Mouse (Mus musculus) T-helper 17 cell (primary cell): ENCODE measurements around the gene BC049352.

Source experiments
- in situ Hi-C, 2 experiments: fragments of 300-600 bp; cut with MboI, MseI; formaldehyde crosslinking; loops; 1 replicate in 1 of 2; 2 replicates in 1 of 2; pipeline ENCODE4 v1.15.1; 2025; ENCODE audit warnings: high pct_unique_total_duplicates in 2 of 2

The BC049352 gene

DNA sequence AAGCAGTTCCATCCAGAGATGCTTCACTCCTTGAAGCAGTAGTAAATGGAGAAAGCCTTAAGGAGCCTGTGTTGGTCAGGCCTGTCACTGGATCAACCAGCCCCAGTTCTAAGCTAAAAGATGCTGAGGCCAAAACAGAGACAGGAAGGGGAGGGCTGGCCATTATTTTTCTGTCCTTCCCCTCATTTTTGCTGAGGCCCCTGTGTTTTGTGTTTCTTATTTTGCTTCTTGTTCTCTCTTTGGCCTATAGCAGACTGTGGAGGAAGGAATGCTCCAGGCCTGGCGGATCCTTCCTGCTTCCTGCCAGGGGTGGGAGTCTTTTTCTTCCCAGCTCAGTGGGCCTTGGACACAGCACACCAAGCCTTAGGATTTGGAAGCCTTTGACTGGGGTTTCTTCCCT, 63.6 kb downstream of the BC049352 start:
- in situ Hi-C loops = no loop called here

GRCm38 (mm10) chr9:45246060-45246459, 64.3 kb downstream of the BC049352 start:
- in situ Hi-C loops = no loop called here

DNA sequence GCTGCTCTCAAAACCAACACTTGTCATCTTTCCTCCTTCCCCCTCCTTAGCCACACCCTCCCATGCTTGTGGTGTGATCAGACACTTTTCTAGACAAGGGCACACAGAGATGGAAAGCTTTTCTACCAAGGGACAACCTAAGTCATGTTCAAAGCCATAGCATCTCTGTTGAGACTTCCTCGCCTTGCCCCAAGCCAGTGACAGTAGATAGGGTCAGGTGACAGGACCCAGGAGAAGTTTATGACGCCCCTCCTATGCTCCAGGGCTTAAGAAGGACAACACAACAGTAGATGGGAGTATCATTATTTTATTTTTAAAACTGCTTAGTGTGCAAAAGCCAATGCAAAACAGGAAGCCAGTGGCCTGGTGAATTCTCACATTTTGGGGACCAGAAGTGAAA, 65.7 kb downstream of the BC049352 start:
- in situ Hi-C loops = no loop called here

GRCm38 (mm10) chr9:45250306-45250705, 68.5 kb downstream of the BC049352 start:
- in situ Hi-C loops = no loop called here

- in situ Hi-C loops = no loop called here
Observed at GRCm38 (mm10) chr9:45251281-45251680, 69.5 kb downstream of the BC049352 start.

DNA sequence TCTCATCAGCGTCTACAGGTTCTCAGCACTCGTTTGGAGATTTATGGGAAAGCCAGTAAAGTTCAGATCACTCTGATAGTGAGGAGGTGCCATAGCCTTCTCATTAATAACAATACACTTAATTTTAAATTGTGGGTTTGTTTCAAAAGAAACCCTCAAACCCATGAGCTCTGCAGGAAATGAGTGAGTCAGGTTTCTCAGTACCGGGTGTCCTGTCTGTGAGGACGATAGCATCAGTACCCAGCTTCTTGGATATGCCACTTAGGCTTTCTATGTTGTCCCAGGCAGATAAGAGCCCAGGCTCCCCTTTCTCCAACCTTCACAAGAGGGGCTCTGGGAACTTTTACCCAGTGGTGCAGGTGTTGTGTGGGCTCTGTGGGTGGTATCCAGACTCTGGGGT, 70.2 kb downstream of the BC049352 start:
- in situ Hi-C loops = no loop called here

- in situ Hi-C loops = no loop called here
Observed at GRCm38 (mm10) chr9:45252395-45252794, 70.6 kb downstream of the BC049352 start.

GRCm38 (mm10) chr9:45254021-45254420, 72.2 kb downstream of the BC049352 start:
- in situ Hi-C loops = no loop called here

- in situ Hi-C loops = no loop called here
Observed at GRCm38 (mm10) chr9:45254605-45255004, 72.8 kb downstream of the BC049352 start.

- in situ Hi-C loops = no loop called here
Observed at GRCm38 (mm10) chr9:45255431-45255830, 73.6 kb downstream of the BC049352 start.

GRCm38 (mm10) chr9:45255967-45256366, 74.2 kb downstream of the BC049352 start:
- in situ Hi-C loops = no loop called here

DNA sequence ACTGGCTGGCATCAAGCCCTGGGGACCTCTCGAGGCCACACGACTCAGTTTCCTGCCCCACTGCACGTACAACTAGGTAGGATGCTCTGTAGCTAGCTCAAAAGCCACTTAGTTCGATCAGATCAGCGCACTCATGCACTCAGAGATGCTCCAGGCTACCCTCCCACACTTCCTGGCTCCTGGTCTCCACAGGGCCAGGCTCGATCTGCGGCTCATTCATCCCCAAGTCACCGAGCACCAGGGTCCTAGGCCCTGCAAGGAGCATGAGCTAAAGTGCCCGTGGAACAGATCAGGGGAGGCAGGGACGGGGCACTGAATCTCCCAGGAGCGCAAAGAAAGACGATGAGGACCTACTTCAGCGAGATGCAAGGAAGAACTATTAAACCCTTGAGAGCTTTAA, 77.3 kb downstream of the BC049352 start:
- in situ Hi-C loops = no loop called here

DNA sequence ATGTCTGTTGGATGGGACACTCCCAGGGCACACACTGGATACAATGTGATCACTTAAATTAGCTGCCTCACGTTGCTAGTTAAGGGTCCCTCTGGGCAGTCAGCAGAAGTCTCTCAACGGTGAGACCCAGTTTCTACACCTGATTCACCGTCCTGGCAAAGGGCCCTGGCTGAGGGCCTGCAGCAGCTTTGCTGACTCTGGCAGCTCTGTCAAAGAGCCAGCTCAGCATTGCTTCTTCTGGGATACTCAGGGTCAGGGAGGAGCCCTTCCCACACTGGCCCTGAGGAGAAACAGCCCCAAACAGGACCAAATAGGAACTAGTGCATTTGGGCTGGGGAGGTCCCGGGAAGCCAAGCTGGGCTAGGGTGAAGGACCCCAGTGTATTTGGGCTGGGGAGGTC, 79.7 kb downstream of the BC049352 start:
- in situ Hi-C loops = no loop called here

GRCm38 (mm10) chr9:45261872-45262271, 80.1 kb downstream of the BC049352 start:
- in situ Hi-C loops = no loop called here

GRCm38 (mm10) chr9:45267099-45267498, 85.3 kb downstream of the BC049352 start:
- in situ Hi-C loops = no loop called here

GRCm38 (mm10) chr9:45268079-45268478, 86.3 kb downstream of the BC049352 start:
- in situ Hi-C loops = no loop called here

DNA sequence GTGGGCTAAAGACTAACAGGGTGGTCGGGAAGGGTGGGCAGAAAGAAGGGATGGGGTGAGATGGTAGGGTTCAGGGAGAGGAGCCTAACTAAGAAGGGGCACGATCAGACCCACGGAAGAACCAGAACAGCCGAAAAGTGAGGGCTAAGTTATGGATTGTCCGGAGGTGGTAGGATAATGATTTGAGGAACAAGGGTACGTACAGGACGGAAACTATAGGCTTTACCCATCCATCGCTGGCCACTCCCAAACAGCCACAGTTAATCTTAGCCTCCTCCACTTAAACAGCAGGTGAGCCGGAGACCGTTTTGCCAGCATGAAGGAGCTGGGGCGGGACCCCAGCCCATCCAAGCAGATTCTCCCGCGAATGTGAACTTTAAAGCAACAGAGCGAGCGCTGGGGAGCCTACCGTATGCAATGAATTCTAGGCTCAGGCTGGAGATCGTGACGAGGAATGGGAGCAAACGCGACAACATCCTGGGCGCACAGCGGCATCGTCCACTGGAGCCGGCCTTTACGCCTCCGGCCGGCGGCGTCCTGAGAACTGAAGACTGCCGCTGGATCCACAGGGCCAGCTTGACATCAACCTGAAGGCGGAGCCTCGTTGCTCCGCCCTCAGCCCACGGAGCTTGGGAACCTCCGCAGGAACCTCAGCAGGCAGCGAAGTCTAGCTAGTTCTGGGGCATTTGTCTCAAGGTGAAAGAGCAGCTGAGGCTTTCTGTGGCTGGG, 87.0 kb downstream of the BC049352 start, which contains the start of gene Il10ra:
Il10ra (minus strand) TSS at position 553 of the 729 bp plus-strand sequence.
- in situ Hi-C loops = no loop called here

DNA sequence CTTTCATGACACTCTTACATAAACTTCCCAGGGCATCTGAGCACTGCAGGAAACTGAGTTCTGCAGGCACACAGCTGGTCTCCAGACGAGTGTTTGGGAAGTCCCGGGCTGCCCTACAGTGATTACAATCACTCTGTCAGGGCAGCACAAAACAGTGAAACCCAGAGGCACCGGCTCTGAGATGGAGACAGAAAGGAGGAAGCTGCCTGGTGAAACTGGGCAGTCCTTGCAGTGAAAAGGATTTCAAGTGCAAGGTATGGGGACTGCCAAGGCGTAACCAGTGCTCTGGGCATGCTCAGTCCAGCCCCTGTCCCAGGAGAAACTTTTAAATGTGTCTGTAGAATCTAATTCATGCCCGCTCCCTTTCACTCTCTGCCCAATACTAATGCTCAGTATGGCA, 90.4 kb downstream of the BC049352 start:
- in situ Hi-C loops = no loop called here

DNA sequence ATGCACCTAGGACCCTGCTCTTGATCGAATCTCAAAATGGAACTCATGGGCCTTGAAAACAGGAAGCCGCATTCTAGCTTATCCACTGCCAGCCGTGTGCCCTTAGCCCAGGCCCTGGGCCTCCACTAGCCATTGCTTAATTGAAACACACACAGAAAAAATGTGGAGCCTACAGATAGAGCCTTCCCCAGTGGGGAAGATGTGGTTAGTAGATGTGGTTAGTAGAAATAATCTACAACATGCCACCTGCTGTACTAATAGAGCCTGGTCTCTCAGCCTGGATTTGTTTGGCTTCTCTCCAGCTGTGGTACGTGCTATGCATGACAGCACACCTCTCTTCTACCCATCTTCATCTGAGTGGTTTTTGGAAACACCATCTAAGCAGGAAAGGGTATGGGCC, 92.4 kb downstream of the BC049352 start:
- in situ Hi-C loops = no loop called here

DNA sequence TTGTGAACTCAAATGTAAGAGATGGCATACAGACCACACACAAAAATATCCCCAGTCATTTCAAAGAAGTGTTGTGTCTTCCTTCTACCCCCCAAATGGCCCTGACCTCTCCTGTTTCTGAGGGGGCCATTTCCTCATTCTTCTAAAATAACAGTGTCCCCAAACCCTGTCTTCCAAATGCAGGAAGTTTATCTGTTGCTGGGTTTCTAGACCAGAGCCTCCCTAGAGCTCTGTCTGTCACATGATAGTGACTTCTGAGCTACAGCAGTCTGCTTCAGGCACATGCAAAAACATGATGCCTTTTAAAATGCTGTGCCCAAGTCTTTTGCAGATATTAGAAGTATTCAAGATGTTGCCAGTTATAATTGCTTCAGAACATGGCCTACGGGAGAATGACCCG, 92.8 kb downstream of the BC049352 start:
- in situ Hi-C loops = no loop called here

DNA sequence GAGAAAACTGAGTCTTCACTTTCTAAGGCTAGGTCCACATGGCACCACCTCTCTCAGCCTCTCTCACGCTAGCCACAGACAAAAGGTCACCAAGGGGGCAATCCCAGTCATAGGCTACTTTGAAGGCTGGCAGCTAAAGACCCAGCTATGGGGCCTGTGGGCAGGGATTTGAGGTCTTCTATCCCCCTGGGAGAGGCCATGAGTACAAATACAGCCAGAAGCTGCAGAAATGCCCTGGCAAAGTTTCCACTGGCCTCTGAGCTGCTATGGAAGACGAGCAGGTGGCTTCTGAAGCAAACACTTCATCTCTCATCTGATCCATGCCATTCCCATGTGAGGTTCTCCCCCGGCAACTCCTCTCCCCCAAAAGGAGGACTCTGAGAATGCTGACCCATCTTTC, 98.3 kb downstream of the BC049352 start:
- in situ Hi-C loops = no loop called here

GRCm38 (mm10) chr9:45280891-45281290, 99.1 kb downstream of the BC049352 start:
- in situ Hi-C loops = no loop called here

- in situ Hi-C loops = no loop called here
Observed at GRCm38 (mm10) chr9:45282466-45282865, 100.7 kb downstream of the BC049352 start.
